Mouse (Mus musculus): ENCODE results near the gene Igdcc4. TPM values are rescaled to one million over a fixed set of nuclear protein-coding genes. Genes with fewer than 3 reads are reported as not detected.

The Igdcc4 gene
- polyA plus RNA-seq, 1 experiment = 3.1 TPM

- no peaks in the 10 kb centered on the region for H3K36me3 ChIP-seq (ENCODE audit: control insufficient read depth, insufficient read depth, low read length)
These were observed 59.9 kb downstream of the Igdcc4 start for GRCm38 (mm10) chr9:65161188-65161587.

GRCm38 (mm10) chr9:65161881-65162280 lies 60.6 kb downstream of the Igdcc4 start:
- no peak overlapping the region for H3K4me3 ChIP-seq (ENCODE audit: control insufficient read depth, low read depth, low read length)
- H3K36me3 ChIP-seq (ENCODE audit: control insufficient read depth, insufficient read depth, low read length) = no peaks in the 10 kb centered on the region
- H3K4me1 ChIP-seq (ENCODE audit: control insufficient read depth, insufficient read depth, low read length) = peaks cover 6% of the 10 kb centered on the region
- H3K27me3 ChIP-seq (ENCODE audit: control insufficient read depth, insufficient read depth, low read length) = 0 out of 2 replicates have a peak, but pooled peaks cover 2% of the 10 kb centered on the region
- TF ChIP-seq CTCF (IDR thresholded peaks at IDR 0.05; ENCODE audit: control insufficient read depth, insufficient read depth, insufficient replicate concordance, low read depth, low read length) = no peak
- no peak overlapping the region for H3K27ac ChIP-seq (ENCODE audit: control insufficient read depth, insufficient read depth, low read depth, low read length)

More at GRCm38 (mm10) chr9:65161188-65161587, 59.9 kb downstream of the Igdcc4 start:
- H3K4me1 ChIP-seq (ENCODE audit: control insufficient read depth, insufficient read depth, low read length) = peaks cover 8% of the 10 kb centered on the region
- H3K4me3 ChIP-seq (ENCODE audit: control insufficient read depth, low read depth, low read length) = no peak overlapping the region
- TF ChIP-seq CTCF (IDR thresholded peaks at IDR 0.05; ENCODE audit: control insufficient read depth, insufficient read depth, insufficient replicate concordance, low read depth, low read length) (no peak), POLR2A (IDR thresholded peaks at IDR 0.05; ENCODE audit: control insufficient read depth, low read depth, low read length) (no peak)
- 0 out of 2 replicates have a peak, but pooled peaks cover 2% of the 10 kb centered on the region for H3K27me3 ChIP-seq (ENCODE audit: control insufficient read depth, insufficient read depth, low read length)
- no peak overlapping the region for H3K27ac ChIP-seq (ENCODE audit: control insufficient read depth, insufficient read depth, low read depth, low read length)

- no peaks in the 10 kb centered on the region for H3K36me3 ChIP-seq (ENCODE audit: control insufficient read depth, insufficient read depth, low read length)
- H3K27me3 ChIP-seq (ENCODE audit: control insufficient read depth, insufficient read depth, low read length) = 0 out of 2 replicates have a peak, but pooled peaks cover 2% of the 10 kb centered on the region
- H3K4me1 ChIP-seq (ENCODE audit: control insufficient read depth, insufficient read depth, low read length) = peaks cover 6% of the 10 kb centered on the region
- H3K4me3 ChIP-seq (ENCODE audit: control insufficient read depth, low read depth, low read length) = peak overlapping the region; percentile 55
- no peak for TF ChIP-seq CTCF (IDR thresholded peaks at IDR 0.05; ENCODE audit: control insufficient read depth, insufficient read depth, insufficient replicate concordance, low read depth, low read length)
- TF ChIP-seq POLR2A (IDR thresholded peaks at IDR 0.05; ENCODE audit: control insufficient read depth, low read depth, low read length) = no peak
- no peak overlapping the region for H3K27ac ChIP-seq (ENCODE audit: control insufficient read depth, insufficient read depth, low read depth, low read length)
These were observed 61.7 kb downstream of the Igdcc4 start for GRCm38 (mm10) chr9:65162711-65163639.

- no peaks in the 10 kb centered on the region for H3K36me3 ChIP-seq (ENCODE audit: control insufficient read depth, insufficient read depth, low read length)
- H3K27ac ChIP-seq (ENCODE audit: control insufficient read depth, insufficient read depth, low read depth, low read length) = no peak overlapping the region
- 0 out of 2 replicates have a peak, but pooled peaks cover 2% of the 10 kb centered on the region for H3K27me3 ChIP-seq (ENCODE audit: control insufficient read depth, insufficient read depth, low read length)
These were observed 63.6 kb downstream of the Igdcc4 start for GRCm38 (mm10) chr9:65164870-65165269.

GRCm38 (mm10) chr9:65166386-65166785 lies 65.1 kb downstream of the Igdcc4 start:
- Histone ChIP-seq H3K27me3 (ENCODE audit: control insufficient read depth, insufficient read depth, low read length) (0 out of 2 replicates have a peak, but pooled peaks cover 2% of the 10 kb centered on the region), H3K27ac (ENCODE audit: control insufficient read depth, insufficient read depth, low read depth, low read length) (no peak overlapping the region), H3K4me3 (ENCODE audit: control insufficient read depth, low read depth, low read length) (no peak overlapping the region), H3K36me3 (ENCODE audit: control insufficient read depth, insufficient read depth, low read length) (no peaks in the 10 kb centered on the region), H3K4me1 (ENCODE audit: control insufficient read depth, insufficient read depth, low read length) (peaks cover 6% of the 10 kb centered on the region)
- no peak for TF ChIP-seq POLR2A (IDR thresholded peaks at IDR 0.05; ENCODE audit: control insufficient read depth, low read depth, low read length)
- no peak for TF ChIP-seq CTCF (IDR thresholded peaks at IDR 0.05; ENCODE audit: control insufficient read depth, insufficient read depth, insufficient replicate concordance, low read depth, low read length)

More at GRCm38 (mm10) chr9:65164870-65165269, 63.6 kb downstream of the Igdcc4 start:
- Histone ChIP-seq H3K4me1 (ENCODE audit: control insufficient read depth, insufficient read depth, low read length) (peaks cover 6% of the 10 kb centered on the region), H3K4me3 (ENCODE audit: control insufficient read depth, low read depth, low read length) (no peak overlapping the region)
- no peak for TF ChIP-seq CTCF (IDR thresholded peaks at IDR 0.05; ENCODE audit: control insufficient read depth, insufficient read depth, insufficient replicate concordance, low read depth, low read length)
- TF ChIP-seq POLR2A (IDR thresholded peaks at IDR 0.05; ENCODE audit: control insufficient read depth, low read depth, low read length) = no peak

GRCm38 (mm10) chr9:65168534-65168933 lies 67.2 kb downstream of the Igdcc4 start:
- no peak overlapping the region for H3K27ac ChIP-seq (ENCODE audit: control insufficient read depth, insufficient read depth, low read depth, low read length)

GRCm38 (mm10) chr9:65168952-65169351 lies 67.7 kb downstream of the Igdcc4 start:
- Histone ChIP-seq H3K4me1 (ENCODE audit: control insufficient read depth, insufficient read depth, low read length) (no peaks in the 10 kb centered on the region), H3K27ac (ENCODE audit: control insufficient read depth, insufficient read depth, low read depth, low read length) (no peak overlapping the region), H3K27me3 (ENCODE audit: control insufficient read depth, insufficient read depth, low read length) (no peaks in the 10 kb centered on the region), H3K4me3 (ENCODE audit: control insufficient read depth, low read depth, low read length) (no peak overlapping the region), H3K36me3 (ENCODE audit: control insufficient read depth, insufficient read depth, low read length) (no peaks in the 10 kb centered on the region)
- TF ChIP-seq CTCF (IDR thresholded peaks at IDR 0.05; ENCODE audit: control insufficient read depth, insufficient read depth, insufficient replicate concordance, low read depth, low read length) = no peak
- no peak for TF ChIP-seq POLR2A (IDR thresholded peaks at IDR 0.05; ENCODE audit: control insufficient read depth, low read depth, low read length)

More at GRCm38 (mm10) chr9:65168534-65168933, 67.2 kb downstream of the Igdcc4 start:
- TF ChIP-seq POLR2A (IDR thresholded peaks at IDR 0.05; ENCODE audit: control insufficient read depth, low read depth, low read length) (no peak), CTCF (IDR thresholded peaks at IDR 0.05; ENCODE audit: control insufficient read depth, insufficient read depth, insufficient replicate concordance, low read depth, low read length) (no peak)
- H3K4me1 ChIP-seq (ENCODE audit: control insufficient read depth, insufficient read depth, low read length) = no peaks in the 10 kb centered on the region; the same call in 1 of the 2 replicates
- no peak overlapping the region for H3K4me3 ChIP-seq (ENCODE audit: control insufficient read depth, low read depth, low read length)
- H3K36me3 ChIP-seq (ENCODE audit: control insufficient read depth, insufficient read depth, low read length) = no peaks in the 10 kb centered on the region
- H3K27me3 ChIP-seq (ENCODE audit: control insufficient read depth, insufficient read depth, low read length) = no peaks in the 10 kb centered on the region
